In the genomic region with DNA sequence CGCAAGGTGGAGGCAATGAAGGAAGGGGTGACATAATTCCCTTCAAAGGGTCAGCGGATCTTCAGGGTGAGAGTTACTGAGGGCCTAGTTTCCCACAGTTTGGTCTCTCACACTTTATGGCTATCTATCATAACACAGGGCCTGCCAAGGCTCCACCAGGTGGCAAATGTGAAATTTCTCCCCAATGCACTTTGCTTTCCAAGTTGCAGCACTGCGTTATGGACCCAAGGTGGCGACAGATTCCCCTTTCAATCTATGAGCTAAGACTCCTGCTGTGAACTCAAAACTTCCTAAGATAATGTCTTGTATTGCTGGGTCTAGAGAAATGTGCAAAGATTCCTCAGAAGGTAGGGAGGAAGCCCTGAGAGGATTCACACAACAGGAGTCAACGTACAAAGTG, we compare ENCODE assay signal across 9 mouse cellular contexts. TPM values are rescaled to one million over a fixed set of nuclear protein-coding genes. Genes with fewer than 3 reads are reported as not detected.
A peak's percentile ranks its signal among the peaks of the same experiment; 100 is the strongest.
DNase-seq lines count a peak whose midpoint lies in the region; ATAC-seq and TF ChIP-seq lines count a peak whose summit lies in the region.
"Had no signal": no experiment of that assay in that cellular context is flagged by ENCODE, and none has a peak within 500 bp of the region (broad histone marks: within the 10 kb centered on the region; RNA-seq: fewer than 3 reads in every experiment).

No protein-coding gene starts in this region.

- H3K36me3 ChIP-seq in hindbrain, postnatal 0 days (ENCODE audit: insufficient read depth, low read length): no peaks in the 10 kb centered on the region
- no peaks in the 10 kb centered on the region for H3K36me3 ChIP-seq in hindbrain, embryonic 10.5 days
- no peaks in the 10 kb centered on the region for H3K36me3 ChIP-seq in forebrain, embryonic 15.5 days
- no peaks in the 10 kb centered on the region for H3K36me3 ChIP-seq in heart, embryonic 12.5 days

- ATAC-seq in hindbrain, postnatal 0 days: no peak
- ATAC-seq in forebrain, embryonic 15.5 days (replicated peaks): no peak
- ATAC-seq in heart, embryonic 12.5 days (ENCODE audit: insufficient number of reproducible peaks, low FRiP score): no peak

- H3K4me3 ChIP-seq in hindbrain, postnatal 0 days (ENCODE audit: low read length): no peak overlapping the region
- no peak overlapping the region for H3K4me3 ChIP-seq in hindbrain, embryonic 10.5 days
- H3K4me3 ChIP-seq in forebrain, embryonic 15.5 days: no peak overlapping the region
- no peak overlapping the region for H3K4me3 ChIP-seq in heart, embryonic 12.5 days

- WGBS in hindbrain, postnatal 0 days: 88% methylated on average over 5 of the region's 5 CpGs
- 91% methylated on average over 5 of the region's 5 CpGs for WGBS in hindbrain, embryonic 10.5 days
- WGBS in forebrain, embryonic 15.5 days: 87% methylated on average over 5 of the region's 5 CpGs
- WGBS in heart, embryonic 12.5 days: 83% methylated on average over 5 of the region's 5 CpGs

- peak; percentile 74 for DNase-seq in hindbrain, postnatal 0 days (ENCODE audit: low spot score)
- no peak for DNase-seq in hindbrain, embryonic 10.5 days (ENCODE audit: low spot score)
- DNase-seq in CD4-positive, CD25-positive, alpha-beta regulatory T cell, adult 2 months (ENCODE audit: low read depth, low spot score): peak; percentile 84
- DNase-seq in brain, adult 2 months (ENCODE audit: low read depth, low spot score): peak; percentile 55
- DNase-seq in lung, postnatal 14 days: peak; percentile 45
- DNase-seq in gastrocnemius, postnatal 10 days: no peak

- H3K27me3 ChIP-seq in hindbrain, postnatal 0 days (ENCODE audit: insufficient read depth, low read length): no peaks in the 10 kb centered on the region
- no peaks in the 10 kb centered on the region for H3K27me3 ChIP-seq in hindbrain, embryonic 10.5 days (ENCODE audit: insufficient read depth, poor library complexity, severe bottlenecking)
- H3K27me3 ChIP-seq in forebrain, embryonic 15.5 days: no peaks in the 10 kb centered on the region
- no peaks in the 10 kb centered on the region for H3K27me3 ChIP-seq in heart, embryonic 12.5 days (replicated peaks)

- H3K9ac ChIP-seq in hindbrain, postnatal 0 days (replicated peaks; ENCODE audit: low read length): no peak overlapping the region
- H3K9ac ChIP-seq in forebrain, embryonic 15.5 days (replicated peaks): no peak overlapping the region
- no peak overlapping the region for H3K9ac ChIP-seq in heart, embryonic 12.5 days

- H3K9me3 ChIP-seq in hindbrain, postnatal 0 days (ENCODE audit: low read length): no peaks in the 10 kb centered on the region
- 0 out of 2 replicates have a peak, but pooled peaks cover 8% of the 10 kb centered on the region for H3K9me3 ChIP-seq in hindbrain, embryonic 10.5 days
- H3K9me3 ChIP-seq in forebrain, embryonic 15.5 days: no peaks in the 10 kb centered on the region
- H3K9me3 ChIP-seq in heart, embryonic 12.5 days (replicated peaks): peaks cover 9% of the 10 kb centered on the region; the same call in 1 of the 2 replicates

- no peak overlapping the region for H3K4me2 ChIP-seq in hindbrain, postnatal 0 days (ENCODE audit: low read depth, low read length)
- H3K4me2 ChIP-seq in forebrain, embryonic 15.5 days (replicated peaks): no peak overlapping the region
- no peak overlapping the region for H3K4me2 ChIP-seq in heart, embryonic 12.5 days

- TF ChIP-seq CTCF in hindbrain, postnatal 0 days (IDR thresholded peaks at IDR 0.05; ENCODE audit: low read depth): peak; percentile 72

- H3K4me1 ChIP-seq in hindbrain, postnatal 0 days (ENCODE audit: insufficient read depth, low read length): no peaks in the 10 kb centered on the region
- H3K4me1 ChIP-seq in hindbrain, embryonic 10.5 days (replicated peaks): peaks cover 2% of the 10 kb centered on the region; the same call in 1 of the 2 replicates
- peaks cover 2% of the 10 kb centered on the region; the same call in 1 of the 2 replicates for H3K4me1 ChIP-seq in forebrain, embryonic 15.5 days
- no peaks in the 10 kb centered on the region for H3K4me1 ChIP-seq in heart, embryonic 12.5 days (replicated peaks)

- H3K27ac ChIP-seq in hindbrain, postnatal 0 days: no peak overlapping the region
- no peak overlapping the region for H3K27ac ChIP-seq in hindbrain, embryonic 10.5 days
- H3K27ac ChIP-seq in forebrain, embryonic 15.5 days (replicated peaks): no peak overlapping the region
- no peak overlapping the region for H3K27ac ChIP-seq in heart, embryonic 12.5 days (ENCODE audit: poor library complexity, severe bottlenecking)

RNA-seq across cellular contexts. Expression of gene Gm44511, which starts 17.6 kb away (rescaled TPM):
- not detected in 2 replicates for total RNA-seq in hindbrain, postnatal 0 days (2014; rRNA removed)
- polyA plus RNA-seq in hindbrain, postnatal 0 days (2015; fragmentation: Nextera tagmentation; extraction: Ambion mirVana): not detected in 2 replicates
- polyA plus RNA-seq in hindbrain, embryonic 10.5 days (2016; fragmentation: Nextera tagmentation; extraction: Ambion mirVana): not detected in 2 replicates
- not detected in 2 replicates for polyA plus RNA-seq in forebrain, embryonic 15.5 days (2015; fragmentation: Nextera tagmentation; extraction: Ambion mirVana)
- not detected for total RNA-seq in gastrocnemius, postnatal 10 days (2021)
- not detected in 2 replicates for polyA plus RNA-seq in heart, embryonic 12.5 days (2016; fragmentation: Nextera tagmentation; extraction: Ambion mirVana)
- total RNA-seq: layer of hippocampus, postnatal 10 days had no signal

RNA-seq across cellular contexts. Expression of gene Klrb1b, which starts 17.6 kb away (rescaled TPM):
- total RNA-seq in hindbrain, postnatal 0 days (2014; rRNA removed): not detected in 2 replicates
- not detected in 2 replicates for polyA plus RNA-seq in hindbrain, postnatal 0 days (2015; fragmentation: Nextera tagmentation; extraction: Ambion mirVana)
- not detected in 2 replicates for polyA plus RNA-seq in hindbrain, embryonic 10.5 days (2016; fragmentation: Nextera tagmentation; extraction: Ambion mirVana)
- not detected in 2 replicates for polyA plus RNA-seq in forebrain, embryonic 15.5 days (2015; fragmentation: Nextera tagmentation; extraction: Ambion mirVana)
- total RNA-seq in gastrocnemius, postnatal 10 days (2021): not detected
- polyA plus RNA-seq in heart, embryonic 12.5 days (2016; fragmentation: Nextera tagmentation; extraction: Ambion mirVana): not detected in 2 replicates
- total RNA-seq: layer of hippocampus, postnatal 10 days had no signal

RNA-seq across cellular contexts. Expression of gene Klrb1c, which starts 19.5 kb away (rescaled TPM):
- 0.10 TPM in 1 of 2 replicates, not detected in the other for total RNA-seq in hindbrain, postnatal 0 days (2014; rRNA removed)
- polyA plus RNA-seq in hindbrain, postnatal 0 days (2015; fragmentation: Nextera tagmentation; extraction: Ambion mirVana): 0.13 and 0.14 TPM in 2 replicates
- not detected in 2 replicates for polyA plus RNA-seq in hindbrain, embryonic 10.5 days (2016; fragmentation: Nextera tagmentation; extraction: Ambion mirVana)
- polyA plus RNA-seq in forebrain, embryonic 15.5 days (2015; fragmentation: Nextera tagmentation; extraction: Ambion mirVana): not detected in 2 replicates
- total RNA-seq in gastrocnemius, postnatal 10 days (2021): under 1 TPM in 1 of 2 experiments, not detected in 1; 0.14 TPM
- polyA plus RNA-seq in heart, embryonic 12.5 days (2016; fragmentation: Nextera tagmentation; extraction: Ambion mirVana): not detected in 2 replicates

Comparison
In these comparisons a context has a peak if more than half of its experiments do, and no peak if none do; other contexts are left out.
1. DNase-seq: peak in hindbrain, postnatal 0 days (single experiment), CD4-positive, CD25-positive, alpha-beta regulatory T cell, adult 2 months (single experiment), brain, adult 2 months (single experiment) and lung, postnatal 14 days (single experiment); none in hindbrain, embryonic 10.5 days (single experiment) and gastrocnemius, postnatal 10 days (single experiment).